Mouse (Mus musculus): ENCODE measurements around the gene H2afj. TPM values are rescaled to one million over a fixed set of nuclear protein-coding genes. Genes with fewer than 3 reads are reported as not detected.
A peak's percentile ranks its signal among the peaks of the same experiment; 100 is the strongest.

Gene H2afj
- total and polyA plus RNA-seq, 3 experiments: 17.4 to 479 (median 84.6) TPM

DNA sequence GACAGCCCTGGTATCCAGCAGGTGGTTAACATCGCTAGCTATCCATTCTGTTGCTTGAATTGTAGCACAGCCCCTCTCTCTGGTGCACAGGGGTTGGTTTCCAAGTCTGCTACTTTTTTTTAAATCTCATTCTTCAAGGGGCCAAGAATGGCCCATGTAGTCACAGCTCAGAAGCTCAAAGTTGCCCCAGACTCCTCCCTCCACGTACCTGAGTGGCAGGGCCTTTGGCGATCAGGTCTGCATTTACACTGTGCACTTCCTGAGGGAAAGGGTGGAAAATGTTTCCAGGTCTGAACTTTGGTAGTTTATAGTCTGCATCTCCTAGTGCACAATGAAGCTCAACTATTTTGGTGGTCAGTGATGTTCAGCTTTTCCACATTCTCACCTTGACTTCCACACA lies 39.2 kb downstream of the H2afj start:
- DNase-seq (ENCODE audit: low spot score): no peak
- Histone ChIP-seq H3K4me3 (ENCODE audit: low read depth, low read length) (no peak overlapping the region), H3K4me1 (ENCODE audit: insufficient read depth, low read depth, low read length) (peaks cover 19% of the 10 kb centered on the region), H3K36me3 (replicated peaks) (peaks cover 43% of the 10 kb centered on the region), H3K27me3 (ENCODE audit: insufficient read depth, low read length) (no peaks in the 10 kb centered on the region), H3K9me3 (replicated peaks) (no peaks in the 10 kb centered on the region)
- no peak for ATAC-seq (ENCODE audit: extremely low read depth, insufficient number of reproducible peaks, low FRiP score, poor library complexity, severe bottlenecking)
- no peak for TF ChIP-seq POLR2AphosphoS5 (IDR thresholded peaks at IDR 0.05; ENCODE audit: insufficient replicate concordance, low read depth, low read length)
- TF ChIP-seq GATA2 (IDR thresholded peaks at IDR 0.05; ENCODE audit: borderline replicate concordance, low read depth, low read length): no peak
- no peak for TF ChIP-seq CTCF (IDR thresholded peaks at IDR 0.05; ENCODE audit: low read depth, low read length)
- TF ChIP-seq GATA1 (IDR thresholded peaks at IDR 0.05; ENCODE audit: borderline replicate concordance, low read length): no peak
- TF ChIP-seq TAL1 (conservative IDR thresholded peaks at IDR 0.05; ENCODE audit: low read depth, low read length): no peak

DNA sequence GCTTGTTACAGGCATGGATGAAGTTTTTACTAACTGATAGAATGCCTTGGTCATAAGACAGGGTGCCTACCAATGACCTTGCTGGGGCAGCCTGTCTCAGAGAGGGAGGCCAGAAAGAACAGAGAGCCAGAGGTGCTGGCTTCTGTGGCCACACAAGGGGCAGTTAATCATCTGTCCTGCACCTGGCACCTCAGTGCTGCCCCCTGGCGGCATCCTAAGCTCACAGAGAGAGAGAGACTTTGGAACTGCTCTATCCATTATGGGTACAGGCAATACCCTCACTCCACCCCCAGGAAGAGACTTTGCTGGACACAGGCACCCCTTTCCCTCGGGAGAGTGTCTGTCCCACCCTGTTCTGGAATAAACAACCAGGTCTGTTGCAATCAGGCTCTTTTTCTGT lies 39.7 kb downstream of the H2afj start:
- peaks cover 49% of the 10 kb centered on the region for H3K36me3 ChIP-seq (replicated peaks)
- no peak for DNase-seq (ENCODE audit: low spot score)

DNA sequence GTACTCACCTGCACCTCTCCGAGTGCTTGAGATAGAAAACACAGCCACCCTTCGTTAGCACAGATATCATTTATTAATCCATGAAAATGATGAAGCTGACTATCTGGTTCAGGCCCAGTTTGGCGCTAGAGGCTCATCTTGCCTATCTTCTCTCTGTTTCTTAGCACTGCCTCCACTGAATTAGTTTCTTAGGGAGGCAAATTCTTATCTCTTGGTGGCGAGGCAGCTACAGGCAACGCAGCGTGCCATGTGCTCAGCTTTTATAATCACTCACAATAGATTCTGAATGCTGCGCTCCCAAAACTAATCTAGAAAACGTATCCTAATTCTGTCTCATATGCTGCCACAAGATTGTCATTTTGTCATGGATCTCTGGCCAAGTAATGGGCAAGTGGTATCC lies 40.4 kb downstream of the H2afj start:
- H3K36me3 ChIP-seq (replicated peaks): peaks cover 50% of the 10 kb centered on the region
- no peaks in the 10 kb centered on the region for H3K27me3 ChIP-seq (ENCODE audit: insufficient read depth, low read length)
- H3K4me1 ChIP-seq (ENCODE audit: insufficient read depth, low read depth, low read length): peaks cover 24% of the 10 kb centered on the region
- no peaks in the 10 kb centered on the region for H3K9me3 ChIP-seq (replicated peaks)
- DNase-seq (ENCODE audit: low spot score) (no peak), ATAC-seq (ENCODE audit: extremely low read depth, insufficient number of reproducible peaks, low FRiP score, poor library complexity, severe bottlenecking) (no peak)
- H3K4me3 ChIP-seq (ENCODE audit: low read depth, low read length): no peak overlapping the region
- TF ChIP-seq TAL1 (conservative IDR thresholded peaks at IDR 0.05; ENCODE audit: low read depth, low read length) (no peak), GATA2 (IDR thresholded peaks at IDR 0.05; ENCODE audit: borderline replicate concordance, low read depth, low read length) (no peak), POLR2AphosphoS5 (IDR thresholded peaks at IDR 0.05; ENCODE audit: insufficient replicate concordance, low read depth, low read length) (no peak)

More for the DNA sequence above, 39.7 kb downstream of the H2afj start:
- ATAC-seq (ENCODE audit: extremely low read depth, insufficient number of reproducible peaks, low FRiP score, poor library complexity, severe bottlenecking): peak; percentile 13; the same call in 1 of the 2 replicates
- Histone ChIP-seq H3K27me3 (ENCODE audit: insufficient read depth, low read length) (no peaks in the 10 kb centered on the region), H3K4me3 (ENCODE audit: low read depth, low read length) (no peak overlapping the region), H3K9me3 (replicated peaks) (no peaks in the 10 kb centered on the region), H3K4me1 (ENCODE audit: insufficient read depth, low read depth, low read length) (peaks cover 22% of the 10 kb centered on the region)
- TF ChIP-seq GATA2 (IDR thresholded peaks at IDR 0.05; ENCODE audit: borderline replicate concordance, low read depth, low read length) (no peak), GATA1 (IDR thresholded peaks at IDR 0.05; ENCODE audit: borderline replicate concordance, low read length) (no peak), TAL1 (conservative IDR thresholded peaks at IDR 0.05; ENCODE audit: low read depth, low read length) (no peak), POLR2AphosphoS5 (IDR thresholded peaks at IDR 0.05; ENCODE audit: insufficient replicate concordance, low read depth, low read length) (no peak), CTCF (IDR thresholded peaks at IDR 0.05; ENCODE audit: low read depth, low read length) (0 out of 2 replicates have a peak, but pooled peaks have one; percentile 16)

DNA sequence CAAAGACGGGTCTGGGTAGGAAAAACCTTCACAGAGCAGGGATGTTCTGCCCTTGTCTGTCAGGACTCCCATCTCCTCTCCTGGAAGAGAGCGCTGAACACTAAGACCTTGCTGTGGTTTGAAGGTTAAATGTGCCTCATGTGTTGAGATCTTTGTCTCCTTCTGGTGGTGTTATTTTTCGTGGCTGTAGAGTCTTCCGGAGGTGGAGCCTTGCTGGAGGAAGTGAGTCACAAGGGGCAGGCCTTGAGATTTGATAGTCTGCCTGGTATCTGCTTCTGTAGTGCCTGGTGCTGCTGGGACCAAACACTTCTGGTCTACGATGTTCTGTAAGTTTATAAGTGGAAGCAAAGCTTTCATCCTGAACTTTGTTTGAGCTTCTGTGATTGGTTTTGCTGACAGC lies 40.9 kb downstream of the H2afj start:
- ATAC-seq (ENCODE audit: extremely low read depth, insufficient number of reproducible peaks, low FRiP score, poor library complexity, severe bottlenecking) (no peak), DNase-seq (ENCODE audit: low spot score) (no peak)
- no peaks in the 10 kb centered on the region for H3K27me3 ChIP-seq (ENCODE audit: insufficient read depth, low read length)
- no peaks in the 10 kb centered on the region for H3K9me3 ChIP-seq (replicated peaks)
- H3K36me3 ChIP-seq (replicated peaks): peaks cover 53% of the 10 kb centered on the region
- no peak overlapping the region for H3K4me3 ChIP-seq (ENCODE audit: low read depth, low read length)
- TF ChIP-seq TAL1 (conservative IDR thresholded peaks at IDR 0.05; ENCODE audit: low read depth, low read length): no peak
- TF ChIP-seq POLR2AphosphoS5 (IDR thresholded peaks at IDR 0.05; ENCODE audit: insufficient replicate concordance, low read depth, low read length): no peak
- TF ChIP-seq CTCF (IDR thresholded peaks at IDR 0.05; ENCODE audit: low read depth, low read length): no peak
- TF ChIP-seq GATA1 (IDR thresholded peaks at IDR 0.05; ENCODE audit: borderline replicate concordance, low read length): no peak
- no peak for TF ChIP-seq GATA2 (IDR thresholded peaks at IDR 0.05; ENCODE audit: borderline replicate concordance, low read depth, low read length)
- peaks cover 29% of the 10 kb centered on the region for H3K4me1 ChIP-seq (ENCODE audit: insufficient read depth, low read depth, low read length)

DNA sequence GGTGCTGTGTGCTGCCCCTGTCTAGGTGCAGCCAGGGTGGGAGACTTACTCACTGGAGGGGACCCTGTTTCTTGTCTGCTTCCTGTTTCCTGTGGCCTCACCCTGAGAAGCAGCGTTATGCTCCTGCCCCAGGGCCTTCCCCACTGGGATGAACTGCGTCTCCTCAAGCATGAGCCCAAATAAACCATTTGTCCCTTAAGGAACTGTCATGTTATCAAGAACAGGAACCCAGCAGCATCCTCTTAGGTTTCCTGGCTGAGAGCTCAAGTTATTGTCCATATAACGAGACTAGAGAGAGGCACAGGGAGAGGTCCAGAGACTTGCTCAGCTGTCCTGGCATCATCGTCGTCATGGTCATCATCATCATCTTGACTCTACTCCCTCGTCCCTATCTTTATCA lies 42.2 kb downstream of the H2afj start:
- TF ChIP-seq GATA1 (IDR thresholded peaks at IDR 0.05; ENCODE audit: borderline replicate concordance, low read length) (no peak), GATA2 (IDR thresholded peaks at IDR 0.05; ENCODE audit: borderline replicate concordance, low read depth, low read length) (no peak), CTCF (IDR thresholded peaks at IDR 0.05; ENCODE audit: low read depth, low read length) (no peak), TAL1 (conservative IDR thresholded peaks at IDR 0.05; ENCODE audit: low read depth, low read length) (no peak), POLR2AphosphoS5 (IDR thresholded peaks at IDR 0.05; ENCODE audit: insufficient replicate concordance, low read depth, low read length) (no peak)
- no peaks in the 10 kb centered on the region for H3K9me3 ChIP-seq (replicated peaks)
- H3K27me3 ChIP-seq (ENCODE audit: insufficient read depth, low read length): no peaks in the 10 kb centered on the region
- no peak for ATAC-seq (ENCODE audit: extremely low read depth, insufficient number of reproducible peaks, low FRiP score, poor library complexity, severe bottlenecking)
- DNase-seq (ENCODE audit: low spot score): no peak
- no peak overlapping the region for H3K4me3 ChIP-seq (ENCODE audit: low read depth, low read length)
- peaks cover 41% of the 10 kb centered on the region for H3K4me1 ChIP-seq (ENCODE audit: insufficient read depth, low read depth, low read length)
- peaks cover 60% of the 10 kb centered on the region for H3K36me3 ChIP-seq (replicated peaks)

DNA sequence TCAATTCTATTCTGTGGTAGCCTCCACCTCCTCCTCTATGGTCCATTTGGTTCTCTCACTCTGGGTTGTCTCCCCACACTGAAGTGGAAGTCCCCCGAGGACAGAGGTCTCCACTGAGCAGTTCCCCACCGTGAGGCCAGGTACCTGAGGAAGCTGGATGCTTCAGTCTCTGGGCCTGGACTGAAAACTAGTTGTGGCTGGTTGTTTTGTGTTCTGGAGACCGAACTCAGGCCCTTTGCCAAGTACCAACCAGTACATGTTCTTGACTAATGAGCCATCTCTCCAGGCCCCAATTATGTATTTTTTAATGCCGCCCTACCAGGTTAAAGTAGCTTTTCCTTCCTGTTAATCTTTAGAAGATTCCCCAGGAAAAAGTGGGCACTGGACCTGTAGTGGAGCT lies 44.3 kb downstream of the H2afj start:
- no peak for DNase-seq (ENCODE audit: low spot score)
- Histone ChIP-seq H3K4me3 (ENCODE audit: low read depth, low read length) (no peak overlapping the region), H3K9me3 (replicated peaks) (no peaks in the 10 kb centered on the region), H3K27me3 (ENCODE audit: insufficient read depth, low read length) (no peaks in the 10 kb centered on the region), H3K4me1 (ENCODE audit: insufficient read depth, low read depth, low read length) (peaks cover 56% of the 10 kb centered on the region), H3K36me3 (replicated peaks) (peaks cover 55% of the 10 kb centered on the region)
- no peak for TF ChIP-seq GATA2 (IDR thresholded peaks at IDR 0.05; ENCODE audit: borderline replicate concordance, low read depth, low read length)
- no peak for TF ChIP-seq POLR2AphosphoS5 (IDR thresholded peaks at IDR 0.05; ENCODE audit: insufficient replicate concordance, low read depth, low read length)
- TF ChIP-seq GATA1 (IDR thresholded peaks at IDR 0.05; ENCODE audit: borderline replicate concordance, low read length): no peak
- TF ChIP-seq CTCF (IDR thresholded peaks at IDR 0.05; ENCODE audit: low read depth, low read length): no peak
- no peak for TF ChIP-seq TAL1 (conservative IDR thresholded peaks at IDR 0.05; ENCODE audit: low read depth, low read length)
- no peak for ATAC-seq (ENCODE audit: extremely low read depth, insufficient number of reproducible peaks, low FRiP score, poor library complexity, severe bottlenecking)

All from G1E (cell line).